Mouse (Mus musculus): ENCODE data around the gene Rln1. TPM values are rescaled to one million over a fixed set of nuclear protein-coding genes. Genes with fewer than 3 reads are reported as not detected.

Rln1 gene
- polyA plus RNA-seq, 1 experiment: 0.11 TPM

DNA sequence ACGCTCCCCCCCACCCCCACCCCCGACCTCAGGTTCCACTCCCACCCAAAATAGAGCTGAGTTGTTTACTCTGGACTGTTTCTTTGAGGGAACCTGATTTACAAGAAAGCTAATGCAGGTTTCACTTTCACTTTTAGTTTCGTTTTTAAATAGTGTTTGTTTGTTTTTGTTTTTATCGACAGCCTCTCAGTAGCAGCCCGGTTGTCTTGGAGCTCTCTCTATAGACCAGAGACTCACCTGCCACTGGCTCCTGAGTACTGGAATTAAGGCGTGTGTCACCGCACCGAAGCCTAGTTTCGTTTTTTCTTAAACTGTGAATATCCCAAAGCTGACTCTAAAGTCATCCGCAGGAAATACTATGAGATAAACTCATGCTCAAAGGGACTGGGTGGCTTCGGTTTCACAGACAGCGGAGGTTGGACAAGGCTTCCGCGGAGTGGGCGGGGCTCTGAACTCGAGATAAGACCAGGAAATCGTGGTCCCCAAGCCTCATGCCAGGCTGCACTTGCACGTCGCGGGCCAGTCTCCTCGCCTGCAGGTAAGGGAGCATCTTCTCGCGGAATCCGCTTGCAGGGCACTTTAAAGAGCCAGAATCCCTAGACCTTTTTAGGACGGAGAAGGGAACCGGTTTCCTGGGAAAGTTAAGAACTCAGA lies 32.6 kb upstream of the Rln1 start, which contains the start of the genes Plgrkt and Cd274:
TSS of gene Plgrkt (minus strand) at position 422 of the 654 bp plus-strand sequence.
TSS of gene Cd274 (plus strand) at position 487 of the 654 bp plus-strand sequence.
- TF ChIP-seq CTCF (conservative IDR thresholded peaks at IDR 0.05; ENCODE audit: insufficient read depth, insufficient read length, low read depth, low read length): no peak
- TF ChIP-seq POLR2A (IDR thresholded peaks at IDR 0.05; ENCODE audit: low read depth, low read length): no peak
- H3K27me3 ChIP-seq (replicated peaks; ENCODE audit: control insufficient read depth, insufficient read depth, low read length): no peaks in the 10 kb centered on the region
- 0 out of 2 replicates have a peak, but pooled peaks cover 5% of the 10 kb centered on the region for H3K4me1 ChIP-seq (ENCODE audit: control insufficient read depth, insufficient read depth, low read length)
- peak; percentile 92 for DNase-seq
- peak within 1 kb of the TSS; percentile 75 for H3K27ac ChIP-seq (ENCODE audit: insufficient read depth, low read depth, low read length)
- no peaks in the 10 kb centered on the region for H3K36me3 ChIP-seq (ENCODE audit: control insufficient read depth, insufficient read depth, low read length)
- under 1% methylated on average over 26 of the region's 26 CpGs for WGBS
- peak within 1 kb of the TSS; percentile 66 for H3K4me3 ChIP-seq (ENCODE audit: insufficient read depth, low read depth, low read length)

DNA sequence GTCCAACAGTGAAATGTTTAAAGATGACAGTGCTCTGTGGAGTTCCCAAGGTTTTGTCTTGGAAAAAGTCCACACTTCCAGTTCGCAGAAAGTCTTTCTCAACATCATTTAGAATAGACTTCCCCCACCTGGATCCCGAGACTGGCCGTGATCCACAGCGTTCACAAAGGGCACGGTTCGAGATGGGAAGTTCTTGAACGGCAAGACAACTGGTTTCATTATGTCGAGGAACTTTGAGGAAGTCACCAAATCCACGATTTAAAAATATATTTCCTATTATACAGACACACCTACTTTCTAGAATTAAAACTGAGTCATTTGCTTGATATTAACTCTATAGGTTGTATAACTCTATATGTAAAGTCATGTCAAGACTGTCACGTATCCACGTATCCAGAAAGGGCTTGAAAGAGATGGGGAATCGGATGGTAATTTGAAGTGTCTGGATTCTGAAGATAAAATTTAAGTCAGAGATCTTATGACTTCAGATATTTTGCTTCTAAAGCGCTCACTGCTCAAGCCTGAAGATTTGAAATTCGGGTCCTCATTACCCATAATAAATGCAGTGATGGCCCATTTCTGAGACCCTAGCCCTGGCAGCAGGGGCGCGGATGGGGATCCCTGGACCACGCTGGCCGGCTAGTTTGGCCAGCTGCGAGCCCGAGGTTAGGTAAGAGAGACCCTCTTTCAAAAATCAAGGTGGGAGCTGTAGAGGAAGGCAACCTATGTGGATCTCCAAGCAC lies 31.9 kb upstream of the Rln1 start:
- H3K4me3 ChIP-seq (ENCODE audit: insufficient read depth, low read depth, low read length): peak overlapping the region; percentile 66
- WGBS: 50% methylated on average over 20 of the region's 20 CpGs
- TF ChIP-seq CTCF (conservative IDR thresholded peaks at IDR 0.05; ENCODE audit: insufficient read depth, insufficient read length, low read depth, low read length) (no peak), POLR2A (IDR thresholded peaks at IDR 0.05; ENCODE audit: low read depth, low read length) (no peak)
- no peaks in the 10 kb centered on the region for H3K36me3 ChIP-seq (ENCODE audit: control insufficient read depth, insufficient read depth, low read length)
- H3K27me3 ChIP-seq (replicated peaks; ENCODE audit: control insufficient read depth, insufficient read depth, low read length): no peaks in the 10 kb centered on the region
- H3K4me1 ChIP-seq (ENCODE audit: control insufficient read depth, insufficient read depth, low read length): 0 out of 2 replicates have a peak, but pooled peaks cover 5% of the 10 kb centered on the region
- H3K27ac ChIP-seq (ENCODE audit: insufficient read depth, low read depth, low read length): peak overlapping the region; percentile 16; the same call in 1 of the 2 replicates
- DNase-seq: peak; percentile 30

DNA sequence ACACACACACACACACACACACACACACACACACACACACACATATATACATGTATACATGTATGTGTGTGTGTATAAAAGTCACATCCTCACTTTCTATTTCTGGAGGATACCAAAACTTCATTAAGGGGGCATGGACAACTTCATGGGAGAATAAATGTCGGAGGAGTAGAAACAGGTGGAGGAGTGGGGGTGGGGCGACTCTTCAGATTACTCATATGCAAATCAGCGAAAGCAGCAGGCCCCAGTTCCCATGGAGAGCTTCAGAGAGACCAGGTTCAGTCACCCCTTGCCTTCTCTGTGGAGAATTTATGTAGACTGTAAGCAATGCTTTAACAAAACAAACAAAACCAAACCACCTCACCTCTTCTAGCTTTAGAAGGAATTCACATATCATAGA lies 30.6 kb upstream of the Rln1 start:
- Histone ChIP-seq H3K27ac (ENCODE audit: insufficient read depth, low read depth, low read length) (no peak overlapping the region), H3K4me3 (ENCODE audit: insufficient read depth, low read depth, low read length) (no peak overlapping the region), H3K4me1 (ENCODE audit: control insufficient read depth, insufficient read depth, low read length) (0 out of 2 replicates have a peak, but pooled peaks cover 7% of the 10 kb centered on the region), H3K36me3 (ENCODE audit: control insufficient read depth, insufficient read depth, low read length) (no peaks in the 10 kb centered on the region), H3K27me3 (replicated peaks; ENCODE audit: control insufficient read depth, insufficient read depth, low read length) (no peaks in the 10 kb centered on the region)
- no peak for DNase-seq
- WGBS: 47% methylated on average over 3 of the region's 3 CpGs
- no peak for TF ChIP-seq POLR2A (IDR thresholded peaks at IDR 0.05; ENCODE audit: low read depth, low read length)
- TF ChIP-seq CTCF (conservative IDR thresholded peaks at IDR 0.05; ENCODE audit: insufficient read depth, insufficient read length, low read depth, low read length): no peak

DNA sequence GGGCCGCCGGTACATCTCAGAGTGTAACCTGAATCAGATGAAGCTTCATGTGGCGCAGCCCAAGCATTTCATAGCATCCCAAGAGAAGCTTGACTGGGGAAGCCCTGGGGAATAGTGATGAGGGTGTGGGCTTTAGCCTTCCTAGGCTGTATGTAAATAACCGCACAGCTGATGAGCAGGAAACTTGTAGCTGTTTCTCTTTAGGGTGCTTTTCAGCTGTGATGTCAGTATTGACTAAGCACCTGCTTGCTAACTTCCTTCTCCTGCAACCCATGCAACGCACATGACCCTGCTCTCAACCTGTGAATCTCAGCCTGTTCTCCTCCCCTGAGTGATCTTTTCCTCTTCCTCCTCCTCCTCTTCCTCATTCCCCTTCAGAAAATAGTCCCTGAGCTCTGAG lies 29.6 kb upstream of the Rln1 start:
- no peaks in the 10 kb centered on the region for H3K27me3 ChIP-seq (replicated peaks; ENCODE audit: control insufficient read depth, insufficient read depth, low read length)
- no peak for TF ChIP-seq POLR2A (IDR thresholded peaks at IDR 0.05; ENCODE audit: low read depth, low read length)
- TF ChIP-seq CTCF (conservative IDR thresholded peaks at IDR 0.05; ENCODE audit: insufficient read depth, insufficient read length, low read depth, low read length): no peak
- DNase-seq: no peak
- no peak overlapping the region for H3K27ac ChIP-seq (ENCODE audit: insufficient read depth, low read depth, low read length)
- H3K4me1 ChIP-seq (ENCODE audit: control insufficient read depth, insufficient read depth, low read length): 0 out of 2 replicates have a peak, but pooled peaks cover 7% of the 10 kb centered on the region
- H3K4me3 ChIP-seq (ENCODE audit: insufficient read depth, low read depth, low read length): no peak overlapping the region
- 85% methylated on average over 5 of the region's 5 CpGs for WGBS
- no peaks in the 10 kb centered on the region for H3K36me3 ChIP-seq (ENCODE audit: control insufficient read depth, insufficient read depth, low read length)

GRCm38 (mm10) chr19:29363557-29363956 lies 29.1 kb upstream of the Rln1 start:
- Histone ChIP-seq H3K4me3 (ENCODE audit: insufficient read depth, low read depth, low read length) (no peak overlapping the region), H3K27me3 (replicated peaks; ENCODE audit: control insufficient read depth, insufficient read depth, low read length) (no peaks in the 10 kb centered on the region), H3K36me3 (ENCODE audit: control insufficient read depth, insufficient read depth, low read length) (no peaks in the 10 kb centered on the region), H3K4me1 (ENCODE audit: control insufficient read depth, insufficient read depth, low read length) (0 out of 2 replicates have a peak, but pooled peaks cover 7% of the 10 kb centered on the region), H3K27ac (ENCODE audit: insufficient read depth, low read depth, low read length) (no peak overlapping the region)
- WGBS: 84% methylated on average over 7 of the region's 7 CpGs
- no peak for TF ChIP-seq CTCF (conservative IDR thresholded peaks at IDR 0.05; ENCODE audit: insufficient read depth, insufficient read length, low read depth, low read length)
- no peak for TF ChIP-seq POLR2A (IDR thresholded peaks at IDR 0.05; ENCODE audit: low read depth, low read length)
- no peak for DNase-seq

GRCm38 (mm10) chr19:29362173-29362930 lies 27.9 kb upstream of the Rln1 start:
- TF ChIP-seq CTCF (conservative IDR thresholded peaks at IDR 0.05; ENCODE audit: insufficient read depth, insufficient read length, low read depth, low read length) (no peak), POLR2A (IDR thresholded peaks at IDR 0.05; ENCODE audit: low read depth, low read length) (no peak)
- Histone ChIP-seq H3K27ac (ENCODE audit: insufficient read depth, low read depth, low read length) (0 out of 2 replicates have a peak overlapping the region, but pooled peaks have one; percentile 33), H3K36me3 (ENCODE audit: control insufficient read depth, insufficient read depth, low read length) (no peaks in the 10 kb centered on the region), H3K4me3 (ENCODE audit: insufficient read depth, low read depth, low read length) (peak overlapping the region; percentile 62), H3K27me3 (replicated peaks; ENCODE audit: control insufficient read depth, insufficient read depth, low read length) (no peaks in the 10 kb centered on the region), H3K4me1 (ENCODE audit: control insufficient read depth, insufficient read depth, low read length) (0 out of 2 replicates have a peak, but pooled peaks cover 7% of the 10 kb centered on the region)
- DNase-seq: no peak
- WGBS: 45% methylated on average over 13 of the region's 13 CpGs
